Mouse (Mus musculus): ENCODE measurements around the gene Btbd9. TPM values are rescaled to one million over a fixed set of nuclear protein-coding genes. Genes with fewer than 3 reads are reported as not detected.

Gene Btbd9
- polyA plus RNA-seq, 1 experiment from 2014 or later: 40.9 TPM

GRCm38 (mm10) chr17:30568473-30568872, 7.8 kb downstream of the Btbd9 start:
- Histone ChIP-seq H3K27me3 (ENCODE audit: control insufficient read depth, insufficient read depth, low read length) (no peaks in the 10 kb centered on the region), H3K4me1 (ENCODE audit: control insufficient read depth in 2 of 2, insufficient read depth in 2 of 2, low read length in 2 of 2) (peaks cover 11 to 21% of the 10 kb centered on the region in 2 experiments), H3K4me2 (ENCODE audit: low read length) (no peak overlapping the region), H3K36me3 (ENCODE audit: control insufficient read depth, insufficient read depth, low read length) (no peaks in the 10 kb centered on the region), H3K27ac (replicated peaks in 1 of 2; ENCODE audit: control insufficient read depth in 1 of 2, insufficient read depth in 1 of 2, low read depth in 2 of 2, low read length in 2 of 2) (no peak overlapping the region), H3K9me3 (ENCODE audit: control insufficient read depth, low read length) (no peaks in the 10 kb centered on the region), H3K9ac (ENCODE audit: low read length) (no peak overlapping the region), H3K4me3 (ENCODE audit: control insufficient read depth in 1 of 2, insufficient read depth in 1 of 2, low read depth in 1 of 2, low read length in 2 of 2) (no peak overlapping the region)
- ATAC-seq (ENCODE audit: insufficient number of reproducible peaks, insufficient read depth, low FRiP score, low read depth): no peak

- Histone ChIP-seq H3K27ac (replicated peaks in 1 of 2; ENCODE audit: control insufficient read depth in 1 of 2, insufficient read depth in 1 of 2, low read depth in 2 of 2, low read length in 2 of 2) (0 out of 4 replicates have a peak overlapping the region, but pooled peaks of 1 of the 2 experiments have one; percentile 4), H3K4me2 (ENCODE audit: low read length) (no peak overlapping the region), H3K4me1 (ENCODE audit: control insufficient read depth in 2 of 2, insufficient read depth in 2 of 2, low read length in 2 of 2) (peaks cover 5 to 13% of the 10 kb centered on the region in 2 experiments; a peak in 3 of 4 replicates), H3K9ac (ENCODE audit: low read length) (no peak overlapping the region; the same call in 1 of the 2 replicates), H3K9me3 (ENCODE audit: control insufficient read depth, low read length) (no peaks in the 10 kb centered on the region), H3K27me3 (ENCODE audit: control insufficient read depth, insufficient read depth, low read length) (no peaks in the 10 kb centered on the region), H3K36me3 (ENCODE audit: control insufficient read depth, insufficient read depth, low read length) (no peaks in the 10 kb centered on the region), H3K4me3 (ENCODE audit: control insufficient read depth in 1 of 2, insufficient read depth in 1 of 2, low read depth in 1 of 2, low read length in 2 of 2) (no peak overlapping the region)
- WGBS: 64% methylated on average over 7 of the region's 7 CpGs
- no peak for ATAC-seq (ENCODE audit: insufficient number of reproducible peaks, insufficient read depth, low FRiP score, low read depth)
Observed at GRCm38 (mm10) chr17:30564971-30565370, 11.3 kb downstream of the Btbd9 start.

GRCm38 (mm10) chr17:30564407-30564806, 11.9 kb downstream of the Btbd9 start:
- WGBS: 70% methylated on average over 3 of the region's 3 CpGs
- no peaks in the 10 kb centered on the region for H3K27me3 ChIP-seq (ENCODE audit: control insufficient read depth, insufficient read depth, low read length)
- ATAC-seq (ENCODE audit: insufficient number of reproducible peaks, insufficient read depth, low FRiP score, low read depth): no peak
- H3K36me3 ChIP-seq (ENCODE audit: control insufficient read depth, insufficient read depth, low read length): no peaks in the 10 kb centered on the region
- no peaks in the 10 kb centered on the region for H3K9me3 ChIP-seq (ENCODE audit: control insufficient read depth, low read length)
- no peak overlapping the region for H3K4me2 ChIP-seq (ENCODE audit: low read length)
- no peak overlapping the region for H3K4me3 ChIP-seq (ENCODE audit: control insufficient read depth in 1 of 2, insufficient read depth in 1 of 2, low read depth in 1 of 2, low read length in 2 of 2)
- peaks cover 5 to 13% of the 10 kb centered on the region in 2 experiments; a peak in 3 of 4 replicates for H3K4me1 ChIP-seq (ENCODE audit: control insufficient read depth in 2 of 2, insufficient read depth in 2 of 2, low read length in 2 of 2)
- no peak overlapping the region for H3K27ac ChIP-seq (replicated peaks in 1 of 2; ENCODE audit: control insufficient read depth in 1 of 2, insufficient read depth in 1 of 2, low read depth in 2 of 2, low read length in 2 of 2)
- no peak overlapping the region for H3K9ac ChIP-seq (ENCODE audit: low read length)

- Histone ChIP-seq H3K36me3 (ENCODE audit: control insufficient read depth, insufficient read depth, low read length) (no peaks in the 10 kb centered on the region), H3K9ac (ENCODE audit: low read length) (no peak overlapping the region), H3K4me3 (ENCODE audit: control insufficient read depth in 1 of 2, insufficient read depth in 1 of 2, low read depth in 1 of 2, low read length in 2 of 2) (no peak overlapping the region), H3K27ac (replicated peaks in 1 of 2; ENCODE audit: control insufficient read depth in 1 of 2, insufficient read depth in 1 of 2, low read depth in 2 of 2, low read length in 2 of 2) (no peak overlapping the region), H3K4me1 (ENCODE audit: control insufficient read depth in 2 of 2, insufficient read depth in 2 of 2, low read length in 2 of 2) (peaks cover 5 to 13% of the 10 kb centered on the region in 2 experiments; a peak in 3 of 4 replicates), H3K9me3 (ENCODE audit: control insufficient read depth, low read length) (no peaks in the 10 kb centered on the region), H3K4me2 (ENCODE audit: low read length) (no peak overlapping the region), H3K27me3 (ENCODE audit: control insufficient read depth, insufficient read depth, low read length) (no peaks in the 10 kb centered on the region)
- no peak for ATAC-seq (ENCODE audit: insufficient number of reproducible peaks, insufficient read depth, low FRiP score, low read depth)
- 66% methylated on average over 6 of the region's 6 CpGs for WGBS
Observed at GRCm38 (mm10) chr17:30563484-30564075, 12.7 kb downstream of the Btbd9 start.

- no peaks in the 10 kb centered on the region for H3K27me3 ChIP-seq (ENCODE audit: control insufficient read depth, insufficient read depth, low read length)
- ATAC-seq (ENCODE audit: insufficient number of reproducible peaks, insufficient read depth, low FRiP score, low read depth): no peak
- H3K4me3 ChIP-seq (ENCODE audit: control insufficient read depth in 1 of 2, insufficient read depth in 1 of 2, low read depth in 1 of 2, low read length in 2 of 2): no peak overlapping the region
- 80% methylated on average over 2 of the region's 2 CpGs for WGBS
- no peak overlapping the region for H3K4me2 ChIP-seq (ENCODE audit: low read length)
- peaks cover 5 to 13% of the 10 kb centered on the region in 2 experiments; a peak in 3 of 4 replicates for H3K4me1 ChIP-seq (ENCODE audit: control insufficient read depth in 2 of 2, insufficient read depth in 2 of 2, low read length in 2 of 2)
- no peak overlapping the region for H3K9ac ChIP-seq (ENCODE audit: low read length)
- H3K36me3 ChIP-seq (ENCODE audit: control insufficient read depth, insufficient read depth, low read length): no peaks in the 10 kb centered on the region
- H3K9me3 ChIP-seq (ENCODE audit: control insufficient read depth, low read length): no peaks in the 10 kb centered on the region
- no peak overlapping the region for H3K27ac ChIP-seq (replicated peaks in 1 of 2; ENCODE audit: control insufficient read depth in 1 of 2, insufficient read depth in 1 of 2, low read depth in 2 of 2, low read length in 2 of 2)
Observed at GRCm38 (mm10) chr17:30562770-30563169, 13.5 kb downstream of the Btbd9 start.

- Histone ChIP-seq H3K36me3 (ENCODE audit: control insufficient read depth, insufficient read depth, low read length) (no peaks in the 10 kb centered on the region), H3K4me2 (ENCODE audit: low read length) (no peak overlapping the region), H3K9me3 (ENCODE audit: control insufficient read depth, low read length) (no peaks in the 10 kb centered on the region), H3K27me3 (ENCODE audit: control insufficient read depth, insufficient read depth, low read length) (no peaks in the 10 kb centered on the region), H3K4me3 (ENCODE audit: control insufficient read depth in 1 of 2, insufficient read depth in 1 of 2, low read depth in 1 of 2, low read length in 2 of 2) (no peak overlapping the region), H3K4me1 (ENCODE audit: control insufficient read depth in 2 of 2, insufficient read depth in 2 of 2, low read length in 2 of 2) (no peaks in the 10 kb centered on the region), H3K27ac (replicated peaks in 1 of 2; ENCODE audit: control insufficient read depth in 1 of 2, insufficient read depth in 1 of 2, low read depth in 2 of 2, low read length in 2 of 2) (no peak overlapping the region), H3K9ac (ENCODE audit: low read length) (no peak overlapping the region)
- 42% methylated on average over 3 of the region's 3 CpGs for WGBS
- ATAC-seq (ENCODE audit: insufficient number of reproducible peaks, insufficient read depth, low FRiP score, low read depth): no peak
Observed at GRCm38 (mm10) chr17:30559536-30559935, 16.8 kb downstream of the Btbd9 start.

- Histone ChIP-seq H3K4me1 (ENCODE audit: control insufficient read depth in 2 of 2, insufficient read depth in 2 of 2, low read length in 2 of 2) (no peaks in the 10 kb centered on the region), H3K27me3 (ENCODE audit: control insufficient read depth, insufficient read depth, low read length) (no peaks in the 10 kb centered on the region), H3K9ac (ENCODE audit: low read length) (no peak overlapping the region), H3K4me2 (ENCODE audit: low read length) (no peak overlapping the region), H3K27ac (replicated peaks in 1 of 2; ENCODE audit: control insufficient read depth in 1 of 2, insufficient read depth in 1 of 2, low read depth in 2 of 2, low read length in 2 of 2) (no peak overlapping the region), H3K36me3 (ENCODE audit: control insufficient read depth, insufficient read depth, low read length) (no peaks in the 10 kb centered on the region), H3K4me3 (ENCODE audit: control insufficient read depth in 1 of 2, insufficient read depth in 1 of 2, low read depth in 1 of 2, low read length in 2 of 2) (no peak overlapping the region), H3K9me3 (ENCODE audit: control insufficient read depth, low read length) (no peaks in the 10 kb centered on the region)
- 80% methylated on average over 2 of the region's 2 CpGs for WGBS
- ATAC-seq (ENCODE audit: insufficient number of reproducible peaks, insufficient read depth, low FRiP score, low read depth): no peak
Observed at GRCm38 (mm10) chr17:30558623-30559022, 17.7 kb downstream of the Btbd9 start.

GRCm38 (mm10) chr17:30556512-30556911, 19.8 kb downstream of the Btbd9 start:
- H3K4me3 ChIP-seq (ENCODE audit: control insufficient read depth in 1 of 2, insufficient read depth in 1 of 2, low read depth in 1 of 2, low read length in 2 of 2): no peak overlapping the region
- no peaks in the 10 kb centered on the region for H3K4me1 ChIP-seq (ENCODE audit: control insufficient read depth in 2 of 2, insufficient read depth in 2 of 2, low read length in 2 of 2)
- H3K27ac ChIP-seq (replicated peaks in 1 of 2; ENCODE audit: control insufficient read depth in 1 of 2, insufficient read depth in 1 of 2, low read depth in 2 of 2, low read length in 2 of 2): no peak overlapping the region
- H3K9ac ChIP-seq (ENCODE audit: low read length): no peak overlapping the region
- H3K9me3 ChIP-seq (ENCODE audit: control insufficient read depth, low read length): no peaks in the 10 kb centered on the region
- no peaks in the 10 kb centered on the region for H3K36me3 ChIP-seq (ENCODE audit: control insufficient read depth, insufficient read depth, low read length)
- no peak for ATAC-seq (ENCODE audit: insufficient number of reproducible peaks, insufficient read depth, low FRiP score, low read depth)
- H3K27me3 ChIP-seq (ENCODE audit: control insufficient read depth, insufficient read depth, low read length): no peaks in the 10 kb centered on the region
- no peak overlapping the region for H3K4me2 ChIP-seq (ENCODE audit: low read length)
- WGBS: 82% methylated on average over 3 of the region's 3 CpGs

All from heart, embryonic 14.5 days (tissue).